Mouse (Mus musculus) limb, embryonic 14.5 days (tissue): Measurements from ENCODE around the gene Iqsec3. TPM values are rescaled to one million over a fixed set of nuclear protein-coding genes. Genes with fewer than 3 reads are reported as not detected.

Experiments
- ATAC-seq: fragments of 200-750 bp; cut with Nextera tagmentation; 2 replicates; pipeline ENCODE4 v1.8.0; 2017; ENCODE audit warnings: low read depth, moderate number of reproducible peaks, moderate TSS enrichment; ENCODE audit not compliant: low FRiP score
- DNase-seq: peaks from one replicate; pipeline ENCODE4 v3.0.0-alpha.2; 2015; ENCODE audit warnings: low spot score
- H3K27ac ChIP-seq: fragments of 300-500 bp; sonication (generic); replicated peaks from 2 replicates; pipeline ENCODE4 v1.5.1; 2014; ENCODE audit warnings: low read depth, mild to moderate bottlenecking, low read length, moderate library complexity, mixed read lengths
- H3K27me3 ChIP-seq: fragments of 300-500 bp; sonication (generic); 2 replicates; pipeline ENCODE4 v1.6.1; 2014; ENCODE audit warnings: low read length, mixed read lengths; ENCODE audit not compliant: control insufficient read depth, insufficient read depth
- H3K36me3 ChIP-seq: fragments of 300-500 bp; sonication (generic); 2 replicates; pipeline ENCODE4 v1.6.1; 2014; ENCODE audit warnings: mild to moderate bottlenecking, low read length, moderate library complexity, mixed read lengths; ENCODE audit not compliant: control insufficient read depth, insufficient read depth
- H3K4me1 ChIP-seq: fragments of 300-500 bp; sonication (generic); 2 replicates; pipeline ENCODE4 v1.6.1; 2014; ENCODE audit warnings: antibody characterized with exemption, low read length, mixed read lengths; ENCODE audit not compliant: control insufficient read depth, insufficient read depth
- H3K4me2 ChIP-seq: fragments of 300-500 bp; sonication (generic); replicated peaks from 2 replicates; pipeline ENCODE4 v1.6.1; 2014; ENCODE audit warnings: low read depth, mild to moderate bottlenecking, low read length, moderate library complexity; ENCODE audit not compliant: severe bottlenecking
- H3K4me3 ChIP-seq: fragments of 300-500 bp; sonication (generic); replicated peaks from 2 replicates; pipeline ENCODE4 v1.5.1; 2014; ENCODE audit warnings: low read length
- H3K9ac ChIP-seq: fragments of 300-500 bp; sonication (generic); 2 replicates; pipeline ENCODE4 v1.6.1; 2014; ENCODE audit warnings: mild to moderate bottlenecking, low read depth, low read length, moderate library complexity; ENCODE audit not compliant: severe bottlenecking
- H3K9me3 ChIP-seq: fragments of 300-500 bp; sonication (generic); 2 replicates; pipeline ENCODE4 v1.6.1; 2016; ENCODE audit warnings: low read length; ENCODE audit not compliant: control insufficient read depth
- POLR2A ChIP-seq: fragments of 200-500 bp; IDR thresholded peaks from 2 replicates; pipeline ENCODE4 v1.8.0; 2012; ENCODE audit warnings: inconsistent platforms, mild to moderate bottlenecking, moderate library complexity, borderline replicate concordance; ENCODE audit not compliant: insufficient read depth, insufficient read length; ENCODE audit errors: extremely low read depth
- WGBS: fragments of 180-500 bp; shearing (Covaris S2); extraction: QIAGEN DNeasy Blood & Tissue Kit; methylation state at CpG from one replicate; pipeline ENCODE4 v1.1.7; 2014; 5-methylcytosine and 5-hydroxymethylcytosine counted together
- polyA plus RNA-seq, 2 experiments: library from polyadenylated mRNA; depleted of rRNA in 1 of 2; stranded (reverse) in 1 of 2; unstranded in 1 of 2; fragments of >200 nt; fragmentation: Nextera tagmentation in 1 of 2; extraction: Ambion mirVana in 1 of 2; gene quantifications; 2 replicates each; pipeline versions ENCODE4 v1.2.1 to v1.2.3; 2012 to 2014

Gene Iqsec3
- polyA plus RNA-seq, 2 experiments, result 0.28 to 0.55 TPM

DNA sequence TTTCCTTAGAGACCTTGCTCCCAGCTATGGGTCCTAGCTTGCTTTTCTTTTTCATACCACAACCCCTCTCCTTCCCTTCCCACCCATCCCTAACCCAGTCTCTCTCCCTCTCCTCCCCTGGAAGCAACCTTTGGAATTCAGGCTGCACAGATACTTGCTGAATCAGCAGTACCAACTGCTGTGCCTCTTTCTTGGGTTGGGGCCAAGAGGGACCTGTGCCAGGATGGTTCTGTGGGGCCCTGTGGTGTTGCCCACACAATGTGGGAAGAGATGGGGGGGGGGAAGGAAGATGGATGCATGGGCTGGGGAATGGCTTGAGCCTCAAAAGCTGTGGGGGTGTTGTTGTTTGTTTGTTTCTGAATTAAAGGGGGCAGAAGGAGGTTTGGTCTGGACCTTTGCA lies 5.2 kb downstream of the Iqsec3 start:
- no peak for TF ChIP-seq POLR2A
- no peak overlapping the region for H3K4me2 ChIP-seq
- ATAC-seq (no peak), DNase-seq (no peak)
- H3K9me3 ChIP-seq, result no peaks in the 10 kb centered on the region
- H3K9ac ChIP-seq, result no peak overlapping the region
- no peaks in the 10 kb centered on the region for H3K36me3 ChIP-seq
- 0 out of 2 replicates have a peak, but pooled peaks cover 3% of the 10 kb centered on the region for H3K27me3 ChIP-seq
- no peaks in the 10 kb centered on the region for H3K4me1 ChIP-seq
- no peak overlapping the region for H3K27ac ChIP-seq
- no peak overlapping the region for H3K4me3 ChIP-seq

- no peak overlapping the region for H3K27ac ChIP-seq
- no peak for TF ChIP-seq POLR2A
- H3K9me3 ChIP-seq, result no peaks in the 10 kb centered on the region
- H3K9ac ChIP-seq, result no peak overlapping the region
- 7% methylated on average over 18 of the region's 28 CpGs for WGBS
- DNase-seq, result no peak
- ATAC-seq, result no peak
- H3K4me2 ChIP-seq, result peak overlapping the region; percentile 28; the same call in 1 of the 2 replicates
- H3K4me3 ChIP-seq, result no peak overlapping the region; the same call in 1 of the 2 replicates
- no peaks in the 10 kb centered on the region for H3K4me1 ChIP-seq
- no peaks in the 10 kb centered on the region for H3K36me3 ChIP-seq
- H3K27me3 ChIP-seq, result 0 out of 2 replicates have a peak, but pooled peaks cover 6% of the 10 kb centered on the region
These were observed 10.7 kb downstream of the Iqsec3 start for GRCm38 (mm10) chr6:121462628-121463340.

DNA sequence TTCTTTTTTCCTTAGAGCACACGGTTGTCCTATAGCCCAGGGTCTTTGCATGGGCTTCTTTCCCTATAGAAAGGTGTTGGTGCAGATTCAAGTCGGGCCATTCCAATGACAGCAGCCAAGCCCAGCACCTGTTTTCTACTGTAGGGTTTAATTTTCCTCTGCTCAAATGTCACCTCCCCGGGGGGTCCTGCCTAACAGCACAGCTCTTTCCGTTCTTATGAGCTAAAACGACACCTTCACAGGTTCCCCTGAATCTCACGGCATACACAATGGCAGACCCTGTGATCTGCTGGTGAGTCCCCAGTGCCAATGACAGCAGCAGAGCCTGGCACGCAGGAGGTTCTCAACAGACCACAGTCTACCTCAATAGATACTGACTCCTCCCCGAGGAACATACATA lies 16.1 kb downstream of the Iqsec3 start:
- H3K4me1 ChIP-seq, result peaks cover 7% of the 10 kb centered on the region; the same call in 1 of the 2 replicates
- ATAC-seq (no peak), DNase-seq (no peak)
- H3K9me3 ChIP-seq, result no peaks in the 10 kb centered on the region
- H3K9ac ChIP-seq, result no peak overlapping the region
- H3K27ac ChIP-seq, result no peak overlapping the region
- no peak overlapping the region for H3K4me2 ChIP-seq
- no peaks in the 10 kb centered on the region for H3K36me3 ChIP-seq
- H3K27me3 ChIP-seq, result no peaks in the 10 kb centered on the region
- 40% methylated on average over 8 of the region's 8 CpGs for whole genome bisulfite sequencing
- no peak for TF ChIP-seq POLR2A
- H3K4me3 ChIP-seq, result no peak overlapping the region

DNA sequence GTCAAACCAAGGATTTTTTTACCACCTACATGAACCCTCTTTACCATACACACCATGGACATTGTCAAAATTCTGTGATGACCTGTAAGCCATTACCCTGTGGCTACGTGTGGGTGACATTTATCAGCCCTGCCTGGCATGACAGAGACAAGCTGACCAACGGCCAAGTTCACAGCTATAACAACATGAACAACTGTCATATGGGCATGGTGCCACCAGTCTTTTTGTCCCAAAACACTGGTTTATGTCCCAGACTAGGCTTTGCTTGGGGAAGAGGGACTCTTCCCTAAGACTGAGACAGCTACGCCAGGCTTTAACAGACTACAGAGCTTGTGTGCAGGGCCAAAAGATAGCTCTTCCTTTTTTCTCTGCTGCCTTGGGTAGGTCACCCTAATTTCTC lies 16.8 kb downstream of the Iqsec3 start:
- no peak for ATAC-seq

GRCm38 (mm10) chr6:121454549-121455494 lies 18.7 kb downstream of the Iqsec3 start:
- Histone ChIP-seq H3K36me3 (no peaks in the 10 kb centered on the region), H3K4me1 (peaks cover 7% of the 10 kb centered on the region; the same call in 1 of the 2 replicates), H3K27me3 (no peaks in the 10 kb centered on the region), H3K27ac (no peak overlapping the region), H3K4me3 (no peak overlapping the region), H3K9me3 (no peaks in the 10 kb centered on the region), H3K4me2 (no peak overlapping the region), H3K9ac (no peak overlapping the region)
- WGBS, result 38% methylated on average over 12 of the region's 12 CpGs
- DNase-seq, result no peak
- no peak for ATAC-seq
- no peak for TF ChIP-seq POLR2A

More for the DNA sequence above, 16.8 kb downstream of the Iqsec3 start:
- no peaks in the 10 kb centered on the region for H3K9me3 ChIP-seq
- no peak for DNase-seq
- no peak overlapping the region for H3K27ac ChIP-seq
- TF ChIP-seq POLR2A, result no peak
- no peaks in the 10 kb centered on the region for H3K36me3 ChIP-seq
- peaks cover 7% of the 10 kb centered on the region; the same call in 1 of the 2 replicates for H3K4me1 ChIP-seq
- no peaks in the 10 kb centered on the region for H3K27me3 ChIP-seq
- no peak overlapping the region for H3K9ac ChIP-seq
- no peak overlapping the region for H3K4me3 ChIP-seq
- no peak overlapping the region for H3K4me2 ChIP-seq
- 79% methylated on average over 3 of the region's 3 CpGs for whole genome bisulfite sequencing
